Mouse (Mus musculus): ENCODE results near the gene Zfp207. TPM values are rescaled to one million over a fixed set of nuclear protein-coding genes. Genes with fewer than 3 reads are reported as not detected.
"Not testable (repeated sequence)": the region's sequence is repeated elsewhere in the genome, so short reads cannot be mapped to it uniquely, and the experiment has no call there.

The Zfp207 gene
- 100 to 1,000 TPM; 115 to 175 (median 146) TPM for total RNA-seq (2022)

DNA sequence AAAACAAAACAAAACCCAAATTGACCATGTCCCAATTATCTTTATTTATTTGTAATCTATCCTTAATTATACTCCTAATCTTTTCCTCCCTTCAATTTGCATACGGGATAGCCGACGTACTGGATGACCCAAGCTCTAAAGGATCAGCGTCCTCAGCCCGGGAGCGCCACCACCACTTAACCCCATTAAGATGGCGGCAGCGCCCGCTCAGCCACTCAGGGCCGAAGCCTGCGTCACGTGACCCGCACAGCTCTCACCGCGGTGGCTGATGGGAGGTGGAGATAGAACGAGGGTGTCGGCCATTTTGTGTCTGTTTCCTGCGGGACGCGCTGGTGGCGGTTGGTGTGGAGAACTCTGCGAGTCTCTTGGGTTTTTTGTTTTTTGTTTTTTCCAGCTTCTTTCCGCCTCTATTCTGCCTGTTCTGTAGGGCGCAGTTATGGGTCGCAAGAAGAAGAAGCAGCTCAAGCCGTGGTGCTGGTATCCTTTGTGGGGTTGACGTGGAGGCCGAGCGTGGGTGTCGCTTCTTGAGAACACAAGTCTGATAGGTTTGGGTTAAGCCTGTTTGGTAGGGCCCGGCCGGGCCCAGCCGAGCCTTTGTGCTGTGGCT is at the start of gene Zfp207:
Gene Zfp207 (plus strand): TSS at position 261 of the 607 bp plus-strand sequence.
- DNase-seq = peak; percentile 95

DNA sequence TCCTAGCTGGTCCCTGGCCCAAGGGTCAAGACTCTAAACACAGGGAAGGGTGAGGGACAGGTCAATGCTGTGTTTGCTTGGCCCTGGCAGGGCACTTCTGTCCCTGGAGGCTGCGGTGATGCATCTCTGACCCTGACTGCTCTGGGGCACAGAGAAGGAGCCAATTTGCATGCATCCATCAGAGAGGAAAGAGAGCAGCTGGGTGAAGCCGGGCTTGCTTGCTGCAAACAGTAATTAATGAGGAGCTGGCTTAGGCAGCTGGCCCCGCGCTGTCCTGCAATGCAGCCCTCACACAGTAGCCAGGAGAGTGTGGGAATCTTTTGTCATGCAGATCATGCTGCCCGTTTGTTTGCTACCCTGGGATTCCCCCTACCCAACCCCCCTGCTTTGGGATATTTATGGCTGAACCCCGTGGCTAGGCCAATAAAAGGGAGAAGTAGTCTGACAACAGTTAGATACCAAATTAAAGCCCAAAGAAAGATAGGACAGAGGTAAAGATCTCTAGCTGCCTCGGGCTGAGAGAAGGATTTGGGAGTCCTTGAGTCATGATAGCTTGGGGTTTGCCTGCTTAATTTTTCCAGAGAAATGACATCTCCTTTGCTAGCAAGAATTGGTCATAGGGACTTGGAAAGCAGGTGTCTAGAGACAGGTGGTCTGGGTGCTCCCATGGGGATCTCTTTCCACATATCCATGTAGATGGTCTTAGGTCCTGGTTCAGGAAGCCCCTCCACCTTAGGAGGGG is 47.3 kb upstream of the Zfp207 start:
- peak; percentile 64 for DNase-seq

DNA sequence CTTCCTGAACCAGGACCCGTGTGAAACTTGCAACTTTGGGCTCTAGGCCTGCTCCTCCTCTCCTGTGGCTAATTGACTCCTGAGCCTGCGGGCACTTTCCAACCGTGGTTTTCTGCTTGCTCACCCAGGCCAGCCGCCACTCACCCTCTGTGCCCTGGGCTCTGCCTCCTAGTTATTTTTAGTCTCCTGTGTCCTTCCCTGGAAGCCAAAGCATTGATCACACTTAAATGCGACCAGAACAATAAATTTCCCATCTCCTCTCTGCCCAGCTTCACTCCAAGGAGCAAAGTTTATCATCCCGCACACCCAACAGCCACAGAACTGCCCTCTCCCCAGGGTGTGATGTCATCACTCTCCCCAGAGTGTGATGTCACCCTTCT is 46.7 kb upstream of the Zfp207 start:
- DNase-seq = peak; percentile 54

DNA sequence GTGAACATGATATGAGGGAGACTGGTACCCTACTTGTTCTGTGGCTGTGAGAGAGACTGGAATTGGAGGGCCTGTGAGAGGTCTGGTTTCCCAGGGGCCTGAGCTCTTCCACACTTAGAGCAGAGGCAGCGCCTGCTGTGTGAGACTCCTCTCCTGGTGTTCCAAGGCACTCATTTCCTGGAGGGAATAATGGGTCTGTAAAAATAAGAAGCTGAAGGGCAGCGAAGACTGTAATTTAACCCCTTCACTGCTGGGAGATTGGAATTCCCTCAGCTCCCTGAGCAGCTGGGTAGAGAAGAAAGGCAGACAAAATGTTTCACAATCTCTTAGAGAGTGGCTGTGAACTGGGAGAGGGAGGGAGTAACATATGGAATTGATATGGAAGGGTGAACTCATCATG is 40.6 kb upstream of the Zfp207 start:
- DNase-seq = no peak

DNA sequence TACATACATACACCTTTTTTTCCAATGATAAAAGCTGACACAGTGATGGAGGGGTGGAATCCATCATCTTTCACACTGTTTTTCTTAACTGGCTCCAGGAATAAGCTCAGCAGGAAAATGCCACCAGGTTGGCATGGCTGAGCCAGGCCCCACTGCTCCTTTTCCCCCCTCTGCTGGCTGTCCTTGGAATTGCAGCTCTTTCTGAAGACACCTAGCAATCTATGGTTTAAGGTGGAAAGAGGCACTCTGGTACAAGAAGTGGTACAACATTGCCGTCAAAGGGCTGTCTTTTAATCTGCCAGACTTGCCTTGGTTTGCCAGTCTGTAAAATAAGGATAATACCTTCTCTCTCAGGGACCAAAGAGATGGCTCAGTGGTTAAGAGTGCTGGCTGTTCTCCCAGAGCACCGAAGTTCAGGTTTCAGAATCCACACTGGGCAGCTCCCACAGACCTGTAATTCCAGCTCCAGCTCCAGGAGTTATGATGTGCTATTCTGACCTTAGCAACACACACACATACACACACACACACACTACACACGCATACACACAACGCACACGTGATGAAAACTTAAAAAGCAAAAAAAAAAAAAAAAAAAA is 31.1 kb upstream of the Zfp207 start:
- DNase-seq = peak; percentile 54

DNA sequence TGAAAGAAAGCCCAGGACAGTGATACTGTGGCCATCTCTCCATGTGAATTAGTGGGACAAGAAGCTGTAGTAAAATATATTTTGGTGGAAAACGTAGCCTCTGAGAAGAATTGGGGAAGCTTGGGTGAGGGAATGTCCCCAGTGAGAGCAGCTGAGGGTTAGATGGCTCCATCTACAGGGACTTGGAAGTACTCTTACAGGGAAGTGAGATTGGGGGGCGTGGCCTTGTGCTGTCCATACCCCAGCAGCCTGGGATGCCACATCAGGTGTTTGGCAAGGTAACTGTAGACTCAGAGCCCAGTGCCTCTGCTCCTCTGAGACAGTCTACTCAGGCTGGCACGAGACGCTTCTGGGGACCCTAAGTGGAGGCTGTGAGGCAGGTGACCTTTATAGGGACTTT is 28.2 kb upstream of the Zfp207 start:
- no peak for DNase-seq

DNA sequence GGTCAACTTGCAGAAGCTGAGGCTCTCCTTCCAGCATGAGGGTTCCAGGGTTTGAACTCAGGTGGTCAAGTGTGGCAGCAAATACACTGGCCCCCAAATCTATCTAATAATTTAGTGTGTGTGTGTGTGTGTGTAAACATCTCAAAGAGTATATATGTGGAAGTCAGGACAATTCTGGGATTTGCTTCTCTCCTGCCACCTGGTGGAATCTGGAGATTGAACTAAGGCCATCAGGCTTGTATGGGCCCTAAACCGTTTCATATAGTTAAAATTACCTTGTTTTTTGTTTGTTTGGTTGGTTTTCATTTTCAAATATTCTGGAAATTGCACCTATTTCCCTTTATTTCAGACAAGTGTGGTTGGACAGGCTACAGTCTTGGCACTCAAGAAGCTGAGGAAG is 14.1 kb upstream of the Zfp207 start:
- no peak for DNase-seq

DNA sequence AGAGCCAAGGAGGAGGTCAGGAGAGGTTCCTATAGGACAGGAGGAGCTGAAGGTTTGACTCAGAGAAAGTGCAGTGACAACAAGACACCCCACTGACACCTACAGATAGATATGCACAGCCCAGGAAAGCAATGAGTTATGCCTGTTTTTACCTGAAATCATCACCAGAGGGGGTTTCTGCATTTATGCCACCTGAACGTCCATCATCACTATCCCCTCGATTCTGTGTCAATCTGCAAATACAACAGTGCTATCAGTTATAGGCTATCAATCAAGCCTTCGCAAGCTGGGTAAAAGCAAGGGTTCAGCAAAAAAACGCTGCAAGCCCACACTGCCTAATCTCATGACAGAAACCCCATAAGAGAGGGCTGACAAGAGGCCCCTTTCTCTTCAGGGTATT is 6.4 kb upstream of the Zfp207 start:
- DNase-seq = no peak

DNA sequence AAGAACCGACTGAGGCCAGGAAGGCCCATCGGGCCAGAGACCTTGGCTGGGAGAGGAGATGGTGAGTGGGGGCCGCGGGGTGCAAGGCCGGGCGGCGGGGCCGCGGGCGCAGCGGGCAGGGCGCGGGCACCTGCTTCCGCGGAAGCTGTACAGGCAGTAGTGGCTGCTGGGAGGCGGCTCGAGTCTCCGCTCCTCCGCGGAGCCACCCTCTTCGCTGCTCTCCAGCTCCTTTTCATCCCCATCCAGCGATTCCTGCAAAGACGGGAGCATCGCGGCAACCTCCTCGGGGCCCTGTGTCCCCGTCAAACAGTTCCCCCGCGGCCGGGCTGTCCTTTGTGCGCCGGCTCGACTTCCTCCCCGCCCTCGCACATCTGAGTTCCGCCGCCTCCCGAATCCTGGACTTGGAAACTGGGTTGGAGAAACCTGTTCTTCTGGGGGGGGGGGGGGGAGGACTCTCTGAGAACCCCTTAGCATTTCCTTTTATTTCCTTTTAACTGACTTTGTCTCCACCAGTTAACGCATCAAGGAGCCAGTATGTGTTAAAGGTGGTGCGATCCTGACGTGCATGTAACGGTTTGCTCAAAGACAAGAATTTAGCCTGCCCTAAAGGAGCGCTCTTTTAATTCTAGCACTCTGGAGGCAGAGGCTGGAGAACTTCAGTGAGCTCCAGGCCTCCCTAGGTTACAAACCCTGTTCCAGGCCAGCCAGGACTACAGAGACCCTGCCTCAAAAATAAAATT is 5.2 kb upstream of the Zfp207 start, which contains the start of gene 5730455P16Rik:
Gene 5730455P16Rik (minus strand): TSS at position 323 of the 740 bp plus-strand sequence.
- DNase-seq = peak; percentile 68

DNA sequence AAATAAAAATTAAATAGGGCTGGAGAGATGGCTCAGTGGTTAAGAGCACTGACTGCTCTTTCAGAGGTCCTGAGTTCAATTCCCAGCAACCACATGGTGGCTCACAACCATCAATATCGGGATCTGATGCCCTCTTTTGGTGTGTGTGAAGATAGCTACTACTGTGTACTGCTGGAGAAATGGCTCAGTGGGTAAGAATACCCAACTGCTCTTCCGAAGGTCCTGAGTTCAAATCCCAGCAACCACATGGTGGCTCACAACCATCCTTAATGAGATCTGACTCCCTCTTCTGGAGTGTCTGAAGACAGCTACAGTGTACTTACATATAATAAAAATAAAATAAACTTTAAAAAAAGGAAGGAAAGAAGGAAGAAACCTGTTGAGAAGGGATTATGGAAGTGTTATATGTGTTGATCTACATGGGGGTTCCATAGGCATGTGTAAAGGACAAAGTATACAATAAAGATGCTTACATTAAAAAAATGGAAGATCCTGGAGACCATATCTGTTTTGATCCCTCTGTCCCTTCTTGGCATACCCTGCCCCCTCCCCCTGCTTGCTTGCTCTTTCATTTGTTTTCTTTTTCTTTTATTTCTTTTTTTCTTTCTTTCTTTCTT is 4.5 kb upstream of the Zfp207 start:
- not testable (repeated sequence) for DNase-seq

DNA sequence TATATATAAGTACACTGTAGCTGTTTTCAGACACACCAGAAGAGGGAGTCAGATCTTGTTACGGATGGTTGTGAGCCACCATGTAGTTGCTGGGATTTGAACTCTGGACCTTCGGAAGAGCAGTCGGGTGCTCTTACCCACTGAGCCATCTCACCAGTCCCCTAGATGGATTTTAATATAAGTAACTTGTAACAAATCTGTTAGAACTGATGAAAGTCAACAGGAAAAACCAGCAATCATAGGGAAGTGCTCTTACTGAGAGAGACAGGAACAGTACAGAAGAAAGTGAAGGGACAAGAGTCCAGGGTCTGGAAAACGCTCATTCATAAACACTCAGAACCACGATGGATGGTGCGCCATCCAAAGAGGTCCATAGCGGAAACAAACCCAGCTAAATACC is 3.9 kb upstream of the Zfp207 start:
- DNase-seq = not testable (repeated sequence)

DNA sequence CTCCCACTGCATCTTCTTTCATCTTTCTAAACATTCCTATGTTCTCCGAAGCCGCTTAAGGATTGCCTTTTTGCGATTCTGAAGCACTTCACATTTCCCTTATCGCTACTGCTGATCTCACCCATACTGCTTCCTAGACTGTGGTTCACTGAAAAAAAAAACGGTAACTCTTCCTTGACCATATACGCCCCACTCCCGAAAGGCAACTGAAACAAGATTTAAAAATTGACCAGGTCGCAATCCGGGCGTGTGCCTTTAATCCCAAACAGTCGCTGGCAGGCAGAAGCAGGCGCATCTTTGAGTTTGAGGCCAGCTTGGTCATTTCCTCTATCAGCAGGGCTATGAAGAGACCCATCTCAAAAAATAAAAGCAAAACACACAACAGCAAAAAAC is 457 bp upstream of the Zfp207 start:
- DNase-seq = no peak

DNA sequence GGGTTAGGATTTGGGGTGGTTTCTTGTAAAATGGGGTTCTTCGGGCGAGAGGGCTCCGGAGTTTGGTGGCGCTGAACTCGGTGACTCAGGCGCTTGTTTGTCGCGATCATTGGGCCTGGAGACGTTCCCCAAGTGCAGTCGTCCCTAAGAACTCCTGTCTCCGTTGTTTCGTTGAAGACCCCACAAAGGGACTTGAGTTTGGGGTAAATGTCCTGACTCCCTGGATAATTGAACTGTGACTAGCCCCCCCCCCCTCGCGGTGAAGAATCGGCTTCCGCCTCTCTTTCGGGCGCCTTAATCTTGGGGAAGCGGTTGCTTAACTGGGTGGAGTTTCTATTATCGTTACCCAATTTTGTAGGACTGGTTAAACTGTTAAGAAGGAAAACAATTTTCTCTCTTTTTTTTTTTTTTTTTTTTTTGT is 557 bp downstream of the Zfp207 start:
- no peak for DNase-seq

DNA sequence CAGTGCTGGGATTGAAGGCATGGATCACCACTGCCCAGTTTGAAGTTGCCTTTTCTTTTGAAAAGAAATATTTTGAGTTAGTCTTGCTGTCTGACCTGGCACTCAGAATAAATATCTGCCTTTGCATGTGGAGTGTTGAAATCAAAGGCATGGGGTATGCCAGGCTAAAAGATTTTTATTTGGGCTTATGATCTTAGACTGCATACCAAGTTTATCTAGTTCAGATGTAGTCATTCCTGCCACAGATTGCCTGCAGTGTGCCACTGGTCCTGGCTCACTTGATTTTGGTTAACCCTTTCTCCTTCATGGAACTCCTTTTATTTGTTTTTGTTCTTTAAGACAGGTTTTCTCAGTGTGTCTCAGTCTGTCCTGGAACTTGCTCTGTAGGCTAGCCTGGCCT is 1.4 kb downstream of the Zfp207 start:
- DNase-seq = no peak

DNA sequence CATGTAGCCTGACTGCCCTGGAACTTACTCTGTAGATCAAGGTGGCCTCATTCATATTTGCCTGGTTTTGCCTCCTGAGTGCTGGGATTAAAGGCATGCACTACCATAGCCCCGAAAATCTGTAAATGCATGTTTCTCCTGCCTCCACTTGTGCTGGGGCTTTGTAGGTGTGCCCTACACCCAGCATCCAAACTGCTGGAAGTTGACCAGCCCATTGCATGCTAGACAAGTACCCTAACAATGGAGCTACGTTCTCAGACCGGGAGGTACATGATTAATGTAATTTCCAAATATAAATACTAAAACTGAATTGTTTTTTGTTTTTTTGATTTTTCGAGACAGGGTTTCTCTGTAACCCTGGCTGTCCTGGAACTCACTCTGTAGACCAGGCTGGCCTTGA is 2.0 kb downstream of the Zfp207 start:
- no peak for DNase-seq

DNA sequence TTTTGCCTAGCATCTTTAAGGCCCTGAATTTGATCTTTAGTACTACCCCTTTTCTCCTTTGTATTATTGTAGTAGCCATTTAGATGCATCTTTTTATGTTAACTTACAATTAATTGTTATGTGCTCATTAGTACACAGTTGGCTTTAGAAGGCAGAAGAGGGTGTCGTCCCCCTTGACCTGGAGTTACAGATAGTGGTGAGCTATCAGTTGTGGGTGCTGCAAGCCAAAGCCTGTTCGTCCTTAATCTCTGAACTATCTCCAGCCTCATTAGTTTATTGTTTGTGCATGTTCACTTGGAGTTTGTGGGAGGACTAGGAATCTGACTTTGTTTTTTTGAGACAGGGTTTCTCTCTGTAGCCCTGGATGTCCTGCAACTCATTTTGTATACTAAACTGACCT is 3.7 kb downstream of the Zfp207 start:
- no peak for DNase-seq

DNA sequence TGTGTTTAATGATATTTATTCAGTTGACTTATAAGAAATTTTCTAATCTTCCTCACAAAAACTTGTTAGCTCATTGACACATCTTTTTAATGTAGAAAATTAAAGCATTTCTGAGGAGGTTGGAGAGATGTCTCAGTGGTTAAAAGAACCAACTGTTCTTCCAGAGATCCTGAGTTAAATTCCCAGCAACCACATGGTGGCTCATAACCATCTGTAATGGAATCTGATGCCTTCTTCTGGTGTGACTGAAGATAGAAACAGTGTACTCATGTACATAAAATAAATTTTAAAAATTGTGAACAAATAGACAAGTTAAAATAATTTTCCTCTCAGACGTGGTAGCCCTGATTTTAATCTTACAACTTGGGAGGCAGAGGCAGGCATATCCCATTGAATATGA is 6.8 kb downstream of the Zfp207 start:
- no peak for DNase-seq

DNA sequence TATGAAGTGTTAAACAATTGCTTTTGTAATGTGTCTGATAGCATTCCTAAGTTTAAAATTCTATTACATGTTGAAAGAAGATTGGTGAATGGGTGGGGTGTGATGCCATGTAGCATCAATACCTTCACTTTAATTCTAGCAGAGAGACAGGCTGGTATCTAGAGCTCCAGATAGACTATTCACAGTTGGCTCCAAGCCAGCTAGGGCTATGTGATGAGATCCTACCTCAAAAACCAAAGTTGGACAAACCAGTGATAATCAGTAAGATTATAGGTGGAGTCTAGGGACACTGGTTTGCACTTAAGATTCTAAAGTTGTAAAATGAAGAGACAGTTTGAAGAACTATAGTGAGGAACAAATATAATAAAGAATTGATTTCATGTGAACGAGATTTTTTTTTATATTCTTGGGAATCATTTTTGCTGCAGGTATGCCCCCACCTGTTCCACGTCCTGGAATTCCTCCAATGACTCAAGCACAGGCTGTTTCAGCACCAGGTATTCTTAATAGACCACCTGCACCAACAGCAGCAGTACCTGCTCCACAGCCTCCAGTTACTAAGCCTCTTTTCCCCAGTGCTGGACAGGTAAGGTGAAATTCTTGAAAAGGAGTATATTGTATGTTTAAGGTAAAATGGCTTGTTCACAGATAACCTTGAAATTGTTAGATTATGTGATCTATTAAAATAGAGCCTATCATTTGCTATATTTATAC is 8.5 kb downstream of the Zfp207 start:
- DNase-seq = no peak

DNA sequence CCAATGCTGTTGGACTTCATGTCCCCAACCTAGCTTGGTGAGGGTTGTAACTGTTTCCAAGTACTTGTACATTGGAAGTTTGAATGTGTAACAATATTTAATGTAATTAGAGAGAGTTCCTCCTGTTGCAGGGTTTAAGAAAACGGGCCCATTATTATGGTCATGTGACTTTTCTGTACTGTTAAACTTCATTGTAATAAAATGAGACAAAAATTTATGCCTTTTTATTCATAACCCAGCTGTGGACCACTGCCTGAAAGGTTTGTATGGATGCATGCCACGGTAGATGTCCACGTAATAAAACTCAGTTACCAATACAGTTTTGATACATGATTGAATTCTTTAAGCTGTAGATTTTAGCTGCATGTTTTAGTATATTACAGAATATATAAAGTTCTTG is 12.9 kb downstream of the Zfp207 start:
- no peak for DNase-seq

DNA sequence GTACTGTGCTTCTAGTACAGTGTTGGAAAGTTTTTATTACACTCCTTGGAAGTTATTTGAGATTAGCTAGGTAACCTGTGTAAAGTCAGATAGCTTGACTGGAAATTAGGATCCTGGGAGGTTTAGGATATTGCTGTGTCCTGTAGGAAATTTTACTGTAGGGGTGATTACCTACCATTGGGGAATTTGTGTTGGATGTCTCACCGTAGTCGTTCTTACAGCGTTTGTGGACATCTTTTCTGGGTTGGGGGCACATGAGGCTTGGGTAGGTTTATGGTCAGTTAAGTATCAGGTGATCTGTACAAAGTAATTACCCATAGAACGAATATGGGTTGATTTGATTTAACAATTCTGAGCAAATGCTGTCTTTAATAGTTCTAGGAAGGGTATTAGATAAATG is 13.5 kb downstream of the Zfp207 start:
- DNase-seq = no peak

DNA sequence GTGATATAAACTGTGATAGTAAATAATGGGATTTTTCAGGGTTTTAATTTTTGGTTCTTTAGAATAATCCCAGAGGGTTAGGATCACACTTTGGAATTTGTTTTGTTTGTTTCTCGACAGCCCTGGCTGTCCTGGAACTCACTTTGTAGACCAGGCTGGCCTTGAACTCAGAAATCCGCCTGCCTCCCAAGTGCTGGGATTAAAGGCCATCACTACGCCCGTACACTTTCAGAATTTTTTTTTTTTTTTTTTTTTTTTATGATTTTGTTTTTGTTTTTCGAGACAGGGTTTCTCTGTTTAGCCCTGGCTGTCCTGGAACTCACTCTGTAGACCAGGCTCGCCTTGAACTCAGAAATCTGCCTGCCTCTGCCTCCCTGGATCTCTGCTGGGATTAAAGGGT is 24.8 kb downstream of the Zfp207 start:
- not testable (repeated sequence) for DNase-seq

DNA sequence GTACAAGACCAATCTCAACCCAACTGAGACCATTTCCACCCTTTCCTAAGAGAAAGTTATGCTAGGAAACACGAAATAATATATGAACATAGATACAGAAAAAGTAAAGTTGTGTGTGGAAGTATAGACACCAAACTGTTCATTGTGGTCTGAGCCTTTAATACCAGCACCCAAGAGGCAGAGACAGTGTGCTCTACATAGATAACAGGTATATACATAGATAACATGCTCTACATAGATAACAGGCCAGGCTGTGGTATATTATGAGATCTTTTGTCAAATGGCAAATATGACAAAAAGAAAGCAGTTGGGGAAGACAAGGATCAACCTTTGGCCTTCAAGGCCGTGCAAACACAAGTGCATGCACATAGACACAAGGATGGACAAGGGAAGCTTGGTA is 27.3 kb downstream of the Zfp207 start:
- no peak for DNase-seq
